Mouse (Mus musculus) embryonic facial prominence, embryonic 14.5 days (tissue): ENCODE data around the gene Ankk1. TPM values are rescaled to one million over a fixed set of nuclear protein-coding genes. Genes with fewer than 3 reads are reported as not detected.

Experiments
- ATAC-seq: fragments of 200-750 bp; cut with Nextera tagmentation; 2 replicates; pipeline ENCODE4 v1.8.0; 2017; ENCODE audit warnings: low read depth, moderate number of reproducible peaks, moderate TSS enrichment
- DNase-seq: peaks from one replicate; pipeline ENCODE4 v3.0.0-alpha.2; 2015; ENCODE audit warnings: low spot score
- H3K27ac ChIP-seq: fragments of 300-500 bp; sonication (generic); replicated peaks from 2 replicates; pipeline ENCODE4 v1.5.1; 2014; ENCODE audit warnings: low read depth, mild to moderate bottlenecking, low read length, moderate library complexity
- H3K27me3 ChIP-seq: fragments of 300-500 bp; sonication (generic); replicated peaks from 2 replicates; pipeline ENCODE4 v1.6.1; 2014; ENCODE audit warnings: low read length; ENCODE audit not compliant: control insufficient read depth, insufficient read depth
- H3K36me3 ChIP-seq: fragments of 300-500 bp; sonication (generic); 2 replicates; pipeline ENCODE4 v1.6.1; 2014; ENCODE audit warnings: low read length, mixed read lengths; ENCODE audit not compliant: control insufficient read depth, insufficient read depth
- H3K4me1 ChIP-seq: fragments of 300-500 bp; sonication (generic); 2 replicates; pipeline ENCODE4 v1.6.1; 2014; ENCODE audit warnings: antibody characterized with exemption, low read length; ENCODE audit not compliant: control insufficient read depth, insufficient read depth
- H3K4me2 ChIP-seq: fragments of 300-500 bp; sonication (generic); 2 replicates; pipeline ENCODE4 v1.6.1; 2014; ENCODE audit warnings: low read depth, mild to moderate bottlenecking, low read length, moderate library complexity, mixed read lengths
- H3K4me3 ChIP-seq: fragments of 300-500 bp; sonication (generic); 2 replicates; pipeline ENCODE4 v1.5.1; 2014; ENCODE audit warnings: low read depth, mild to moderate bottlenecking, low read length
- H3K9ac ChIP-seq: fragments of 300-500 bp; sonication (generic); 2 replicates; pipeline ENCODE4 v1.6.1; 2014; ENCODE audit warnings: low read depth, mild to moderate bottlenecking, low read length, moderate library complexity, mixed read lengths
- H3K9me3 ChIP-seq: fragments of 300-500 bp; sonication (generic); 2 replicates; pipeline ENCODE4 v1.6.1; 2016; ENCODE audit warnings: low read length; ENCODE audit not compliant: control insufficient read depth
- WGBS: fragments of 180-500 bp; shearing (Covaris S2); extraction: QIAGEN DNeasy Blood & Tissue Kit; methylation state at CpG from one replicate; pipeline ENCODE4 v1.1.7; 2014; 5-methylcytosine and 5-hydroxymethylcytosine counted together
- polyA plus RNA-seq: library from polyadenylated mRNA; unstranded; fragments of >200 nt; fragmentation: Nextera tagmentation; extraction: Ambion mirVana; gene quantifications from 2 replicates; pipeline ENCODE4 v1.2.1, GENCODE M21; 2014

Gene Ankk1
- not detected in 2 replicates for polyA plus RNA-seq

- Histone ChIP-seq H3K36me3 (no peaks in the 10 kb centered on the region), H3K4me2 (no peak within 1 kb of the TSS), H3K27ac (no peak within 1 kb of the TSS), H3K9me3 (no peaks in the 10 kb centered on the region), H3K27me3 (no peaks in the 10 kb centered on the region), H3K4me3 (no peak within 1 kb of the TSS), H3K4me1 (no peaks in the 10 kb centered on the region), H3K9ac (no peak within 1 kb of the TSS)
- ATAC-seq (no peak), DNase-seq (no peak)
- WGBS = 70% methylated on average over 7 of the region's 7 CpGs
Measured at GRCm38 (mm10) chr9:49426921-49427320, at the start of gene Ankk1. Gene Ankk1 (minus strand): TSS chr9:49427021.

GRCm38 (mm10) chr9:49472126-49472525, 45.3 kb upstream of the Ankk1 start:
- no peak overlapping the region for H3K9ac ChIP-seq
- no peaks in the 10 kb centered on the region for H3K27me3 ChIP-seq
- no peaks in the 10 kb centered on the region for H3K4me1 ChIP-seq
- H3K27ac ChIP-seq = no peak overlapping the region
- no peak overlapping the region for H3K4me3 ChIP-seq
- DNase-seq (no peak), ATAC-seq (no peak)
- H3K9me3 ChIP-seq = 0 out of 2 replicates have a peak, but pooled peaks cover 3% of the 10 kb centered on the region
- H3K36me3 ChIP-seq = no peaks in the 10 kb centered on the region
- H3K4me2 ChIP-seq = no peak overlapping the region
- WGBS = 59% methylated on average over 11 of the region's 11 CpGs

DNA sequence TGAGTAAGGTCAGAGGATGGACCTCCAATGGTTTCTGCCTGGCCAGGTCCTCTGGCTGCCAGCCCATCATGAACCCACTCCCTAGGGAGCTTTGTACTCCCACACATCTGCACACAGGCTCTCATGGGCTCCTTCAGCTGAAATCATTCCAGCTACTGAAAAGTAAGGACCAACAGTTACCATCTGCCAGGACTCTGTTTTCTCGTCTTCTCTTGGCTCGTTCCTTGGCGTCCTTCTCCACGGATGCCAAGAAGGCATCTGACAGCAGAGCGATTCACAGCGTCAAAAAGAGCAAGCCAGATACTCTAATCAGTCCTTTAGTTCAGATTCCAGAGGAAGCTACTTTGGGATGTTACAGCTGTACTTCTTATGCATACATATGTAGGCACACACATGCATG, 44.1 kb upstream of the Ankk1 start:
- WGBS = 85% methylated on average over 6 of the region's 6 CpGs
- ATAC-seq (no peak), DNase-seq (no peak)
- H3K9me3 ChIP-seq = no peaks in the 10 kb centered on the region
- no peak overlapping the region for H3K27ac ChIP-seq
- H3K4me1 ChIP-seq = no peaks in the 10 kb centered on the region
- H3K36me3 ChIP-seq = no peaks in the 10 kb centered on the region
- no peaks in the 10 kb centered on the region for H3K27me3 ChIP-seq
- no peak overlapping the region for H3K9ac ChIP-seq
- H3K4me2 ChIP-seq = no peak overlapping the region
- no peak overlapping the region for H3K4me3 ChIP-seq

- DNase-seq = no peak
- no peak overlapping the region for H3K4me3 ChIP-seq
- H3K4me2 ChIP-seq = no peak overlapping the region
- H3K9me3 ChIP-seq = no peaks in the 10 kb centered on the region
- H3K27ac ChIP-seq = no peak overlapping the region
- no peaks in the 10 kb centered on the region for H3K36me3 ChIP-seq
- H3K9ac ChIP-seq = no peak overlapping the region
- no peaks in the 10 kb centered on the region for H3K27me3 ChIP-seq
- 89% methylated on average over 19 of the region's 19 CpGs for WGBS
- H3K4me1 ChIP-seq = no peaks in the 10 kb centered on the region
- ATAC-seq = no peak
Measured at GRCm38 (mm10) chr9:49470006-49470405, 43.2 kb upstream of the Ankk1 start.

- 87% methylated on average over 3 of the region's 3 CpGs for WGBS
- Histone ChIP-seq H3K27me3 (no peaks in the 10 kb centered on the region), H3K4me2 (no peak overlapping the region), H3K9ac (no peak overlapping the region), H3K4me1 (no peaks in the 10 kb centered on the region), H3K27ac (no peak overlapping the region), H3K36me3 (no peaks in the 10 kb centered on the region), H3K4me3 (no peak overlapping the region), H3K9me3 (no peaks in the 10 kb centered on the region)
- ATAC-seq = no peak
- no peak for DNase-seq
Measured at GRCm38 (mm10) chr9:49456136-49456535, 29.3 kb upstream of the Ankk1 start.

DNA sequence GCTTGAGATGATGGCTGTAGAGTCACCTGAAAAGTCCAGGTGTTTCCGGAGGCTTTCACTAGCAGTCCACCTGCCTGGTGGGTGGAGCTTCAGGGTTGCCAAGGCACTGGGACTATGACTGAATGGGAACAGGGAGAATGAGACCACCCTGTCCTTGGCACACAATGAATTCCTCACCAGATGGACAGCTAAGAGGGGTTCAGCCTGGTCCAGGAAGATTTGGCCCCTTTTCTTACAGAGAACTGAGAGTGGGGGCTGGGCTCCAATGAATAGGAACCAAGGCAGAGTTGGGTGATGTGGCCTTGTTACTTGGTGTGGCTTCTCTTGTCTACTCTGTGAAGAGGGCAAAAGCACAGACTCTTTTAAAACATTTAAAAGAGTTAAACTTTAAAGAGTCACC, 25.6 kb upstream of the Ankk1 start:
- no peak overlapping the region for H3K9ac ChIP-seq
- no peaks in the 10 kb centered on the region for H3K36me3 ChIP-seq
- H3K27me3 ChIP-seq = no peaks in the 10 kb centered on the region
- DNase-seq = no peak
- 100% methylated on average over 1 of the region's 1 CpGs for WGBS
- no peak for ATAC-seq
- no peak overlapping the region for H3K27ac ChIP-seq
- H3K4me3 ChIP-seq = no peak overlapping the region
- H3K9me3 ChIP-seq = no peaks in the 10 kb centered on the region
- H3K4me2 ChIP-seq = no peak overlapping the region
- H3K4me1 ChIP-seq = no peaks in the 10 kb centered on the region

- no peak for DNase-seq
- 74% methylated on average over 3 of the region's 3 CpGs for WGBS
- Histone ChIP-seq H3K9me3 (no peaks in the 10 kb centered on the region), H3K36me3 (no peaks in the 10 kb centered on the region), H3K4me1 (no peaks in the 10 kb centered on the region), H3K9ac (no peak overlapping the region), H3K4me3 (no peak overlapping the region), H3K27me3 (no peaks in the 10 kb centered on the region), H3K27ac (no peak overlapping the region), H3K4me2 (no peak overlapping the region)
- no peak for ATAC-seq
Measured at GRCm38 (mm10) chr9:49450491-49450890, 23.7 kb upstream of the Ankk1 start.

DNA sequence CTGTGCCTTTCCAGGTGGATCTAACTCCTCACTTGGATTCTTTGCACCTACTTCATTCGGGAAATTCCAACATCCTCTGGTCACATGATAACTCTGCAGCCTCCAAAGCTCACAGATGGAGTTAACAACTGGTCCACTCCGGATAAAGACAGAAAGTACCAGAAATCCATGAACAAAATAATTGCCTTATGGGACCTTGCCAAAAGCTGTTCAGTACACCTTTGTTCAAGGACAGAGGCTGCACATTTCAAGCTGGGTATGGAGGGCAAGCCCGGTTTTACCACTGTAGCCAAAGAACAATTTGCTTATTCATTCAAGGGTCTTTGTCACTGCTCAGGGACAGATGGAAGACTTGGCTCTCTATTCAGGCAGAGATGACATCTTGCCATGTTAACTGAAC, 15.8 kb upstream of the Ankk1 start:
- Histone ChIP-seq H3K36me3 (no peaks in the 10 kb centered on the region), H3K9me3 (no peaks in the 10 kb centered on the region), H3K9ac (no peak overlapping the region), H3K27ac (no peak overlapping the region), H3K27me3 (no peaks in the 10 kb centered on the region), H3K4me2 (no peak overlapping the region), H3K4me3 (no peak overlapping the region), H3K4me1 (no peaks in the 10 kb centered on the region)
- WGBS = 65% methylated on average over 3 of the region's 3 CpGs
- DNase-seq (no peak), ATAC-seq (no peak)

- H3K4me2 ChIP-seq = no peak overlapping the region
- H3K9ac ChIP-seq = no peak overlapping the region
- no peaks in the 10 kb centered on the region for H3K27me3 ChIP-seq
- H3K27ac ChIP-seq = no peak overlapping the region
- no peak overlapping the region for H3K4me3 ChIP-seq
- 62% methylated on average over 5 of the region's 5 CpGs for WGBS
- no peaks in the 10 kb centered on the region for H3K36me3 ChIP-seq
- H3K4me1 ChIP-seq = no peaks in the 10 kb centered on the region
- H3K9me3 ChIP-seq = no peaks in the 10 kb centered on the region
- ATAC-seq = no peak
- DNase-seq = peak; percentile 8
Measured at GRCm38 (mm10) chr9:49427478-49427877, 657 bp upstream of the Ankk1 start.
